Mouse (Mus musculus): Measurements from ENCODE around the gene Lgals3bp.

DNA sequence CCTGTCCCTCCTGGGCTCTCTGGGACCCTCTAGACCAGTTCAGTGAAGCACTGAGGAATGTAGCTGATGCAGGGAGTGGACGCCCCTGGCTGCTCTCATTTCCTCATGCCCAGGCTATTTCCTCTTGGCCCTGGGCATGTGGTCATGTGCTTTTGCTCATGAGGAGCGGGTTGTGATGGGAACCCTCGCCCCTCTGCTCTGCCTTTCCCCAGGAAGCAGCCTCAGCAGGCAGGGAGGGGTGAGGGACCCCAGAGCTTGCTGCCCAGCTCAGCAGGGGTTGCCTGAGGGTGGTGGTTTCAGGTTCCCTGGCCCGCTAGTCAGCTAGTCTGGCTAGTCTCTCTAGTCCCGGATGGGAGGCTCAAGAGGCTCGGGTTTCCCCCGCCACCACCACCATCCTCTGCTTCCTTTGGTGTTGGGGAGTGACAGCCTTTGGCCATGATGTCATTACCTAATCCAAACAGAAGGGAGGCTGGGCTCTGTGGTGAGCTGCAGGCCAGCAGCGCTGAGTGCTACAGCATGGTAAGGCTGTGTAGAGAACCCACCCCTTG lies 38.8 kb downstream of the Lgals3bp start:
- TF ChIP-seq CTCF (IDR thresholded peaks at IDR 0.05; ENCODE audit: control insufficient read depth, insufficient read depth, low read length) (no peak), POLR2A (IDR thresholded peaks at IDR 0.05; ENCODE audit: borderline replicate concordance, control insufficient read depth, low read depth, low read length) (no peak; the same call in 1 of the 2 replicates)

All from bone marrow, adult 2 months (tissue).